Mouse (Mus musculus) kidney, postnatal 25 days (tissue): ENCODE data around the gene Tuba4a.

Experiments used
- DNase-seq, 2 experiments: peaks; one replicate each; pipeline ENCODE4 v3.0.0; 2021; ENCODE audit warnings: mixed read lengths in 2 of 2

The Tuba4a gene

GRCm38 (mm10) chr1:75219531-75219930 lies at the start of gene Tuba4a:
Tuba4a (minus strand) TSS chr1:75219865.
- DNase-seq: peak; percentile 31 to 72

- no peak for DNase-seq
These were observed 44.6 kb upstream of the Tuba4a start, which contains the start of gene Ptprn for GRCm38 (mm10) chr1:75264091-75264880. Ptprn (minus strand) TSS chr1:75264502.

GRCm38 (mm10) chr1:75262969-75263951 lies 43.6 kb upstream of the Tuba4a start:
- peak; percentile 70 to 87 for DNase-seq

- DNase-seq: peak in 1 of 2 experiments; percentile 29
These were observed 41.6 kb upstream of the Tuba4a start for GRCm38 (mm10) chr1:75261278-75261677.

GRCm38 (mm10) chr1:75255516-75256046 lies 35.9 kb upstream of the Tuba4a start:
- DNase-seq: peak in 1 of 2 experiments; percentile 38

- no peak for DNase-seq
These were observed 35.0 kb upstream of the Tuba4a start for GRCm38 (mm10) chr1:75254625-75255013.

- peak; percentile 79 to 93 for DNase-seq
These were observed 34.4 kb upstream of the Tuba4a start for GRCm38 (mm10) chr1:75253849-75254624.

- DNase-seq: peak in 1 of 2 experiments; percentile 36
These were observed 33.4 kb upstream of the Tuba4a start for GRCm38 (mm10) chr1:75253029-75253428.

GRCm38 (mm10) chr1:75252308-75252707 lies 32.6 kb upstream of the Tuba4a start:
- no peak for DNase-seq

GRCm38 (mm10) chr1:75251112-75251970 lies 31.7 kb upstream of the Tuba4a start:
- peak; percentile 88 to 92 for DNase-seq

- no peak for DNase-seq
These were observed 30.8 kb upstream of the Tuba4a start for GRCm38 (mm10) chr1:75250498-75250897.

- no peak for DNase-seq
These were observed 28.5 kb upstream of the Tuba4a start for GRCm38 (mm10) chr1:75248041-75248772.

- no peak for DNase-seq
These were observed 27.6 kb upstream of the Tuba4a start for GRCm38 (mm10) chr1:75247071-75247930.

- DNase-seq: peak in 1 of 2 experiments; percentile 63
These were observed 25.2 kb upstream of the Tuba4a start for GRCm38 (mm10) chr1:75244836-75245235.

GRCm38 (mm10) chr1:75244175-75244826 lies 24.6 kb upstream of the Tuba4a start:
- DNase-seq: no peak

GRCm38 (mm10) chr1:75243411-75243810 lies 23.7 kb upstream of the Tuba4a start:
- no peak for DNase-seq

- no peak for DNase-seq
These were observed 19.9 kb upstream of the Tuba4a start for GRCm38 (mm10) chr1:75239591-75239990.

GRCm38 (mm10) chr1:75236117-75237050 lies 16.7 kb upstream of the Tuba4a start, which contains the start of gene Dnajb2:
Dnajb2 (plus strand) TSS chr1:75236406.
- DNase-seq: peak; percentile 91 to 97
